In genomic region chr5:90624708-90625425, GRCm38 (mm10) we compare ENCODE assay signal across 29 mouse cellular contexts. TPM values are rescaled to one million over a fixed set of nuclear protein-coding genes. Genes with fewer than 3 reads are reported as not detected.
DNase-seq lines count a peak whose midpoint lies in the region; ATAC-seq and TF ChIP-seq lines count a peak whose summit lies in the region.
"Had no signal": no experiment of that assay in that cellular context is flagged by ENCODE, and none has a peak within 500 bp of the region (broad histone marks: within the 10 kb centered on the region; RNA-seq: fewer than 3 reads in every experiment).

No protein-coding gene starts in this region.

- ATAC-seq in forebrain, embryonic 11.5 days (replicated peaks; ENCODE audit: low FRiP score): no peak
- ATAC-seq: forebrain, embryonic 13.5 days; inflammation-experienced regulatory T-cells, adult 6 months; midbrain, embryonic 15.5 days had no signal

- H3K27me3 ChIP-seq in testis, adult 2 months (ENCODE audit: control insufficient read depth, insufficient read depth, low read length): no peaks in the 10 kb centered on the region
- H3K27me3 ChIP-seq in heart, adult 2 months (ENCODE audit: control insufficient read depth, insufficient read depth, low read length): no peaks in the 10 kb centered on the region; the same call in 1 of the 2 replicates
- no peaks in the 10 kb centered on the region for H3K27me3 ChIP-seq in forebrain, embryonic 11.5 days (ENCODE audit: control insufficient read depth, insufficient read depth, low read length)
- H3K27me3 ChIP-seq: embryonic facial prominence, embryonic 15.5 days; forebrain, embryonic 13.5 days; midbrain, embryonic 15.5 days; neural tube, embryonic 15.5 days had no signal

- H3K4me3 ChIP-seq in testis, adult 2 months (ENCODE audit: control insufficient read depth, low read depth, low read length): peak overlapping the region; percentile 58
- no peak overlapping the region for H3K4me3 ChIP-seq in heart, adult 2 months
- no peak overlapping the region for H3K4me3 ChIP-seq in forebrain, embryonic 11.5 days (ENCODE audit: low read depth, low read length)
- H3K4me3 ChIP-seq: embryonic facial prominence, embryonic 10.5 days; embryonic facial prominence, embryonic 15.5 days; forebrain, embryonic 13.5 days; heart, embryonic 12.5 days; midbrain, embryonic 10.5 days; midbrain, embryonic 15.5 days; neural tube, embryonic 15.5 days had no signal

- TF ChIP-seq CTCF in testis, adult 2 months (IDR thresholded peaks at IDR 0.05; ENCODE audit: control insufficient read depth, insufficient read depth, insufficient replicate concordance, low read depth, low read length): no peak
- TF ChIP-seq CTCF in heart, adult 2 months (IDR thresholded peaks at IDR 0.05): no peak

- no peak for DNase-seq in testis, postnatal 14 days (ENCODE audit: low spot score)
- DNase-seq in kidney, adult 9 months: peak; percentile 47
- peak; percentile 48 for DNase-seq in kidney, postnatal 10 days
- DNase-seq in heart, postnatal 36 days: no peak
- DNase-seq in heart, adult 2 months: no peak
- no peak for DNase-seq in right cerebral cortex, postnatal 25 days
- DNase-seq in forebrain, embryonic 11.5 days (ENCODE audit: low spot score): no peak
- DNase-seq: adrenal gland, postnatal 25 days; cerebellum, adult 18-20 months; cerebellum, postnatal 14 days; gastrocnemius, postnatal 10 days; layer of hippocampus, postnatal 36 days; liver; lung, adult 2 months; right cerebral cortex, adult 18-20 months; right cerebral cortex, postnatal 4 days had no signal

- no peaks in the 10 kb centered on the region for H3K36me3 ChIP-seq in testis, adult 2 months (ENCODE audit: control insufficient read depth, insufficient read depth, low read length)
- H3K36me3 ChIP-seq in heart, adult 2 months (ENCODE audit: control insufficient read depth, insufficient read depth, low read length): no peaks in the 10 kb centered on the region
- H3K36me3 ChIP-seq in forebrain, embryonic 11.5 days (ENCODE audit: control insufficient read depth, insufficient read depth, low read length): no peaks in the 10 kb centered on the region
- H3K36me3 ChIP-seq: embryonic facial prominence, embryonic 10.5 days; embryonic facial prominence, embryonic 15.5 days; G1E; heart, embryonic 12.5 days; midbrain, embryonic 10.5 days; midbrain, embryonic 15.5 days; neural tube, embryonic 15.5 days had no signal

- no peak for TF ChIP-seq POLR2A in testis, adult 2 months (IDR thresholded peaks at IDR 0.05; ENCODE audit: control insufficient read depth, low read depth, low read length)
- no peak for TF ChIP-seq POLR2A in heart, adult 2 months (IDR thresholded peaks at IDR 0.05; ENCODE audit: insufficient read depth, low read depth, low read length)

- no peak overlapping the region for H3K4me2 ChIP-seq in forebrain, embryonic 11.5 days (ENCODE audit: low read depth, low read length, severe bottlenecking)
- H3K4me2 ChIP-seq: embryonic facial prominence, embryonic 15.5 days; forebrain, embryonic 13.5 days; heart, embryonic 12.5 days; hindbrain, embryonic 14.5 days; midbrain, embryonic 15.5 days; neural tube, embryonic 15.5 days had no signal

- WGBS in heart, adult 2 months: 70% methylated on average over 18 of the region's 18 CpGs
- 77% methylated on average over 18 of the region's 18 CpGs for WGBS in forebrain, embryonic 11.5 days

- H3K9ac ChIP-seq in heart, adult 2 months (ENCODE audit: low read depth, low read length): no peak overlapping the region
- no peak overlapping the region for H3K9ac ChIP-seq in forebrain, embryonic 11.5 days (ENCODE audit: low read length)
- H3K9ac ChIP-seq: embryonic facial prominence, embryonic 15.5 days; forebrain, embryonic 13.5 days; heart, embryonic 12.5 days; hindbrain, embryonic 14.5 days; liver, embryonic 14.5 days; midbrain, embryonic 15.5 days; neural tube, embryonic 15.5 days had no signal

- H3K4me1 ChIP-seq in testis, adult 2 months (ENCODE audit: control insufficient read depth, insufficient read depth, low read length): 0 out of 2 replicates have a peak, but pooled peaks cover 2% of the 10 kb centered on the region
- no peaks in the 10 kb centered on the region for H3K4me1 ChIP-seq in heart, adult 2 months (ENCODE audit: control insufficient read depth, insufficient read depth, low read length)
- no peaks in the 10 kb centered on the region for H3K4me1 ChIP-seq in forebrain, embryonic 11.5 days (replicated peaks; ENCODE audit: control insufficient read depth, insufficient read depth, low read length)
- H3K4me1 ChIP-seq: embryonic facial prominence, embryonic 10.5 days; embryonic facial prominence, embryonic 15.5 days; forebrain, embryonic 13.5 days; heart, embryonic 12.5 days; midbrain, embryonic 10.5 days; midbrain, embryonic 15.5 days; neural tube, embryonic 15.5 days had no signal

- H3K9me3 ChIP-seq in forebrain, embryonic 11.5 days (ENCODE audit: control insufficient read depth, low read length): no peaks in the 10 kb centered on the region
- H3K9me3 ChIP-seq: embryonic facial prominence, embryonic 10.5 days; embryonic facial prominence, embryonic 15.5 days; forebrain, embryonic 13.5 days; G1E; heart, embryonic 12.5 days; midbrain, embryonic 10.5 days; midbrain, embryonic 15.5 days; neural tube, embryonic 15.5 days had no signal

- intact Hi-C loops in heart, postnatal 36 days (cut with DNase I): no loop called here
- intact Hi-C loops in heart, adult 2 months (cut with DNase I): no loop called here

- no peak overlapping the region for H3K27ac ChIP-seq in testis, adult 2 months (ENCODE audit: control insufficient read depth, insufficient read depth, low read depth, low read length)
- no peak overlapping the region for H3K27ac ChIP-seq in heart, adult 2 months
- H3K27ac ChIP-seq in forebrain, embryonic 11.5 days (ENCODE audit: low read depth, low read length): no peak overlapping the region
- H3K27ac ChIP-seq: embryonic facial prominence, embryonic 10.5 days; embryonic facial prominence, embryonic 15.5 days; forebrain, embryonic 13.5 days; hindbrain, embryonic 14.5 days; liver, embryonic 14.5 days; midbrain, embryonic 10.5 days; midbrain, embryonic 15.5 days; neural tube, embryonic 15.5 days; stomach, postnatal 0 days had no signal

- H3K79me2 ChIP-seq in heart, adult 2 months (replicated peaks; ENCODE audit: control insufficient read depth, insufficient read depth, low read length): no peaks in the 10 kb centered on the region

- TF ChIP-seq EP300 in heart, adult 2 months (IDR thresholded peaks at IDR 0.05; ENCODE audit: insufficient read depth, low read depth, low read length): no peak

RNA-seq across cellular contexts. Expression of gene Rassf6, which starts 15.6 kb away (rescaled TPM):
- polyA plus RNA-seq in testis, adult 2 months (2012; rRNA removed): 0.24 and 0.42 TPM in 2 replicates
- not detected for total RNA-seq in heart, postnatal 36 days (2021)
- not detected for total RNA-seq in heart, adult 2 months (2021)
- polyA plus RNA-seq in heart, adult 2 months (2012; rRNA removed): 0.27 TPM in 1 of 2 replicates, not detected in the other
- 0.51 and 0.52 TPM in 2 replicates for polyA plus RNA-seq in forebrain, embryonic 11.5 days (2014; fragmentation: Nextera tagmentation; extraction: Ambion mirVana)
- total RNA-seq: G1E; gastrocnemius, postnatal 10 days had no signal
- polyA plus RNA-seq: forebrain, embryonic 13.5 days; G1E; midbrain, embryonic 10.5 days had no signal

Comparison
In these comparisons a context has a peak if more than half of its experiments do, and no peak if none do; other contexts are left out.
1. DNase-seq: peak in kidney, adult 9 months (single experiment) and kidney, postnatal 10 days (single experiment); none in testis, postnatal 14 days (single experiment), heart, postnatal 36 days (0 of 2), heart, adult 2 months (0 of 2), right cerebral cortex, postnatal 25 days (single experiment) and forebrain, embryonic 11.5 days (single experiment).